Mouse (Mus musculus): Measurements from ENCODE around the gene Pgam2.

DNA sequence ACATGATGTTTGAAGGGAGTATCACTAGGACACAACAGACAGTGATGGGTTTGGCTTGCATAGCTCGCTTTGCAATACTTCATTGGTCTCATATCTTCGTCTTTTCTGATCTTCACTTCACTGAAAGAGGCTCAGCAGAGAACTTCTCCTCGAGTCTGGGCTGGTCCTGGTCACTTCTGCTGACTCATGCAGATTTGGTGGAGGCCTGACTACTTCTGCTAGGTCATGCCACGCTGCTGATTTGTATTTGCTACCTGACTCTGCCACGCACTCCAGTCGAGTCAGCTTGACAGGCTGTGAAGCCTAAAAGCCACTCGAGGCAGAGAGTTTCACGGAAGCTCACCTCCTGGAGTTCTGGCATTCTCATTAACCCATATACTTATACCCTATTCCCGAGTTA, 4.4 kb upstream of the Pgam2 start:
- TF ChIP-seq GATA1 (IDR thresholded peaks at IDR 0.05; ENCODE audit: low read length) = no peak
- TF ChIP-seq TAL1 (IDR thresholded peaks at IDR 0.05; ENCODE audit: low read length) = no peak

Data from erythroblast, embryonic 14.5 days (primary cell).